Comparison of ENCODE assay signal across 8 mouse cellular contexts in the genomic region with DNA sequence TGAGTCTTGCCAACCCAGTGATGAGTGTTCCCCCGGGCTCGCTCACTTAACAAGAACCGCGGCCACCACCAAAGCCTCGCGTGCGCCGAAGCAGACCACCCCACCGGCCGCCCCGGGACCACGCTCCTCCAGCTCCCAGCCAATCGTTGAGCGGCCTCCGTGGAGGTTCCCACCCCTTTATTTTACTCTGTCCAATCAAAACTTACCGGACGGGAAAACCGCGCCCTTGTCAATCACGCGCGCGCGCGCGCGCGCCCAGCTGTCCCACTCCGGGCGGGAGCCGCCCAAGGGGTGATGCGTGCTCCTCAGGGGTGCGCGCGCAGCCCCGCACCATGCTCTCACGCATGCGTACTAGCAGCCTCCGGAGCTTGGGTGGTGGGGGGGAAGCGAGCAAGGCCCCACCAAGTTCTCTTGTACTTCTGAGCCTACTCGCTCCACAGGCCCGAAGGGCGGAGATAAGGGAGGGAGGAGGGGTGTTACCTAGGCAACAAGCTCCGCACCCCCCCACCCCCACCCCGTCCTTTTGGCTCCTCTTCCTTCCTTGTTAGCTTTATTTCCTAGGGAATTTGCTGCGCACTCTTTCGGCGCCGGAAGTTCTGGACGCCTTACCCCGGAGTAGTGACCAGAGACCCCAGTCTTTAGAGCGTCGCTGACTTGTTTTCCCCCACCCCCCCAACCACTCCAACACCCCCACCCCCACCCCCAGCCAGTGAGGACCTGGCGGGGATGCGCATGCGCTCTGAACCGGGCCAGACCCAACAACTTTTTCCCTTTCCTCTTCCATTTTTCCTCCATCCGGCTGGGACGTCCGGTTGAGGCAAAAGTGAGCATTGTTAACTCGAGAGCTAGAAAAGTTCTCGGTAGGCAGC. TPM values are rescaled to one million over a fixed set of nuclear protein-coding genes. Genes with fewer than 3 reads are reported as not detected.
A peak's percentile ranks its signal among the peaks of the same experiment; 100 is the strongest.
DNase-seq lines count a peak whose midpoint lies in the region; ATAC-seq lines count a peak whose summit lies in the region.

A gene (minus strand): TSS at position 278 of the 869 bp plus-strand sequence.

- H3K27me3 ChIP-seq in hindbrain, embryonic 11.5 days (ENCODE audit: control insufficient read depth, insufficient read depth, low read length): no peaks in the 10 kb centered on the region

- H3K4me1 ChIP-seq in hindbrain, embryonic 11.5 days (replicated peaks; ENCODE audit: control insufficient read depth, insufficient read depth, low read length): peaks cover 3% of the 10 kb centered on the region; the same call in 1 of the 2 replicates

- peak within 1 kb of the TSS; percentile 93 for H3K9ac ChIP-seq in hindbrain, embryonic 11.5 days (ENCODE audit: low read depth, low read length)

- WGBS in hindbrain, embryonic 11.5 days: 1% methylated on average over 61 of the region's 62 CpGs

- peak within 1 kb of the TSS; percentile 79 for H3K4me3 ChIP-seq in hindbrain, embryonic 11.5 days (ENCODE audit: low read depth, low read length)

- peak within 1 kb of the TSS; percentile 81 for H3K4me2 ChIP-seq in hindbrain, embryonic 11.5 days (replicated peaks; ENCODE audit: low read depth, low read length)

- peak; percentile 100 for DNase-seq in NIH3T3 (ENCODE audit: low read depth)
- DNase-seq in cerebellum, adult 9-11 months: peak; percentile 97
- peak; percentile 91 to 96 for DNase-seq in frontal cortex, adult 2 months (ENCODE audit: extremely low spot score in 1 of 2, low spot score in 1 of 2)
- DNase-seq in hindbrain, embryonic 11.5 days (ENCODE audit: low spot score): peak; percentile 100
- DNase-seq in layer of hippocampus, postnatal 25 days (ENCODE audit: extremely low spot score in 1 of 2, low spot score in 1 of 2): peak; percentile 90
- peak; percentile 96 for DNase-seq in lung, postnatal 25 days (ENCODE audit: low spot score)
- DNase-seq in retina, embryonic 14.5 days (ENCODE audit: low spot score): peak; percentile 100
- DNase-seq in thymus, postnatal 4 days: peak; percentile 97

- peak within 1 kb of the TSS; percentile 80 for H3K27ac ChIP-seq in hindbrain, embryonic 11.5 days (ENCODE audit: low read depth, low read length)

- peak; percentile 97 for ATAC-seq in hindbrain, embryonic 11.5 days (ENCODE audit: low FRiP score)

- peaks cover 10% of the 10 kb centered on the region; the same call in 1 of the 2 replicates for H3K36me3 ChIP-seq in hindbrain, embryonic 11.5 days (ENCODE audit: control insufficient read depth, insufficient read depth, low read length)

- no peaks in the 10 kb centered on the region for H3K9me3 ChIP-seq in hindbrain, embryonic 11.5 days (ENCODE audit: control insufficient read depth, low read length)

RNA-seq across cellular contexts. Expression of the gene that starts here (rescaled TPM):
- polyA plus RNA-seq in frontal cortex, adult 2 months (2012; rRNA removed): 34.8 and 35.2 TPM in 2 replicates
- polyA plus RNA-seq in hindbrain, embryonic 11.5 days (2014; fragmentation: Nextera tagmentation; extraction: Ambion mirVana): 51.5 and 54.7 TPM in 2 replicates
- total RNA-seq in layer of hippocampus, postnatal 25 days (2021): 10 to 100 TPM; 26.3 to 31.3 TPM

Comparison
In these comparisons a context has a peak if more than half of its experiments do, and no peak if none do; other contexts are left out.
1. Peak in every context shown above with its lines: DNase-seq, ATAC-seq, H3K4me3 ChIP-seq and H3K27ac ChIP-seq.